Mouse (Mus musculus) neural tube, embryonic 14.5 days (tissue): ENCODE measurements around the gene Crim1. TPM values are rescaled to one million over a fixed set of nuclear protein-coding genes. Genes with fewer than 3 reads are reported as not detected.
A peak's percentile ranks its signal among the peaks of the same experiment; 100 is the strongest.

Source experiments
- ATAC-seq: fragments of 200-750 bp; cut with Nextera tagmentation; 2 replicates; pipeline ENCODE4 v1.8.0; 2017; ENCODE audit warnings: low read depth, mild to moderate bottlenecking, moderate TSS enrichment, moderate library complexity
- H3K27ac ChIP-seq: fragments of 300-500 bp; sonication (generic); 2 replicates; pipeline ENCODE4 v1.5.1; 2014; ENCODE audit warnings: low read depth, mild to moderate bottlenecking, control low read depth, low read length, moderate library complexity, mixed read lengths
- H3K27me3 ChIP-seq: fragments of 300-500 bp; sonication (generic); 2 replicates; pipeline ENCODE4 v1.6.1; 2014; ENCODE audit warnings: low read length; ENCODE audit not compliant: control insufficient read depth, insufficient read depth
- H3K36me3 ChIP-seq: fragments of 300-500 bp; sonication (generic); 2 replicates; pipeline ENCODE4 v1.6.1; 2014; ENCODE audit warnings: low read length, mixed read lengths; ENCODE audit not compliant: control insufficient read depth, insufficient read depth
- H3K4me1 ChIP-seq: fragments of 300-500 bp; sonication (generic); 2 replicates; pipeline ENCODE4 v1.6.1; 2014; ENCODE audit warnings: low read length; ENCODE audit not compliant: control insufficient read depth, insufficient read depth
- H3K4me2 ChIP-seq: fragments of 300-500 bp; sonication (generic); 2 replicates; pipeline ENCODE4 v1.6.1; 2014; ENCODE audit warnings: mild to moderate bottlenecking, low read depth, low read length, control low read depth
- H3K4me3 ChIP-seq: fragments of 300-500 bp; sonication (generic); 2 replicates; pipeline ENCODE4 v1.5.1; 2014; ENCODE audit warnings: low read depth, low read length, control low read depth, mixed read lengths
- H3K9ac ChIP-seq: fragments of 300-500 bp; sonication (generic); replicated peaks from 2 replicates; pipeline ENCODE4 v1.6.1; 2014; ENCODE audit warnings: low read depth, mild to moderate bottlenecking, control low read depth, low read length, mixed read lengths
- H3K9me3 ChIP-seq: fragments of 300-500 bp; sonication (generic); 2 replicates; pipeline ENCODE4 v1.6.1; 2016; ENCODE audit warnings: low read length; ENCODE audit not compliant: control insufficient read depth
- WGBS: fragments of 180-500 bp; shearing (Covaris S2); extraction: QIAGEN DNeasy Blood & Tissue Kit; methylation state at CpG from one replicate; pipeline ENCODE4 v1.1.7; 2014; 5-methylcytosine and 5-hydroxymethylcytosine counted together
- polyA plus RNA-seq: library from polyadenylated mRNA; unstranded; fragments of >200 nt; fragmentation: Nextera tagmentation; extraction: Ambion mirVana; gene quantifications from 2 replicates; pipeline ENCODE4 v1.2.1, GENCODE M21; 2014

The Crim1 gene
- polyA plus RNA-seq, 1 experiment from 2014 or later = 22.8 TPM

DNA sequence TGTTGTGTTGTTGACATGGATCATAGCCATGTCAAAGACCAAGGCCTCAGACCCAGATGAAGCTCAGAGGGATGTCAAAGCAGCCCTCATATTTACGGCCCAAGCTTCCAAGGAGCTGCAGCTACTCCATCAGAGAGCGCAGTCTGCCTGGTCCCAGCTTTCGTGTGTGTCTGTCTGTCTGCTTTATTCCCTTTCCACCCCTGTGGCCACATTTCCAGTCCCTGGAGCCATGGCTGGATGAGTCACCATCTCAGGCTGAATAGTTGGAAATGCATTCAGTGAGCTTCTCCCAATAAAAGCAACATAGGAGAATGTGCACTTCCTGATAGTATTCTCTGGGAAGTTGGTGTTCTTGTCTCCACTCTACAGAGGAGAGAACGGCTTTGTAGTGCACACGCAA, 3.9 kb upstream of the Crim1 start:
- Histone ChIP-seq H3K9ac (no peak overlapping the region), H3K9me3 (no peaks in the 10 kb centered on the region), H3K27me3 (peaks cover 3% of the 10 kb centered on the region; the same call in 1 of the 2 replicates), H3K4me2 (no peak overlapping the region), H3K4me3 (no peak overlapping the region), H3K36me3 (no peaks in the 10 kb centered on the region), H3K27ac (no peak overlapping the region), H3K4me1 (0 out of 2 replicates have a peak, but pooled peaks cover 5% of the 10 kb centered on the region)
- ATAC-seq = no peak
- WGBS = 86% methylated on average over 5 of the region's 5 CpGs

DNA sequence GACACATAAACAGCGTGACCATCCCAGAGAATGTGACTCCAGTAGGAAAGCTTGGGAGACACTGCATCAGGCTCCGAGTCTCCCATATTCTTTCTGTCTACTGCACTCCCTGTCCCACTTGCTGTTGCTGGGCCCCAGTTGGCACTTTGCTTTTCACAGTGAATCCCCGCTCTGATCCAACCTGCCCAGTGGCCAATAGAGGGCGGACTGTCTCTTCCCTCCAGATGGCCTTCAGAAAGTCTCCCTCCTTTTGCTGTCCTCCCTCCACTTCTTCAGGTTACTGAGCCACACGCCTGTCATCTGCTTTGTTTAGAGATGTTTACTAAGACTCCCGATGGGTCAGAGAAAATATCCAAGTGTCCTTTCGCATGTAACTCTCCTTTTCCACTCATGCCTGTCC, 2.9 kb upstream of the Crim1 start:
- H3K4me1 ChIP-seq = 0 out of 2 replicates have a peak, but pooled peaks cover 5% of the 10 kb centered on the region
- H3K27ac ChIP-seq = no peak overlapping the region
- H3K9me3 ChIP-seq = no peaks in the 10 kb centered on the region
- H3K27me3 ChIP-seq = peaks cover 3% of the 10 kb centered on the region; the same call in 1 of the 2 replicates
- no peaks in the 10 kb centered on the region for H3K36me3 ChIP-seq
- no peak overlapping the region for H3K4me2 ChIP-seq
- H3K9ac ChIP-seq = no peak overlapping the region
- H3K4me3 ChIP-seq = no peak overlapping the region
- ATAC-seq = no peak
- WGBS = 25% methylated on average over 7 of the region's 7 CpGs

- Histone ChIP-seq H3K4me3 (no peak overlapping the region), H3K4me2 (no peak overlapping the region), H3K4me1 (0 out of 2 replicates have a peak, but pooled peaks cover 5% of the 10 kb centered on the region), H3K27me3 (peaks cover 3% of the 10 kb centered on the region; the same call in 1 of the 2 replicates), H3K27ac (no peak overlapping the region), H3K9me3 (no peaks in the 10 kb centered on the region), H3K36me3 (no peaks in the 10 kb centered on the region), H3K9ac (no peak overlapping the region)
- 77% methylated on average over 4 of the region's 4 CpGs for WGBS
- no peak for ATAC-seq
Measured at GRCm38 (mm10) chr17:78198140-78198539, 1.9 kb upstream of the Crim1 start.

GRCm38 (mm10) chr17:78198820-78199219, 1.2 kb upstream of the Crim1 start:
- WGBS = 7% methylated on average over 4 of the region's 4 CpGs
- peaks cover 9% of the 10 kb centered on the region; the same call in 1 of the 2 replicates for H3K4me1 ChIP-seq
- no peaks in the 10 kb centered on the region for H3K9me3 ChIP-seq
- peak overlapping the region; percentile 90 for H3K27ac ChIP-seq
- ATAC-seq = no peak
- no peaks in the 10 kb centered on the region for H3K36me3 ChIP-seq
- H3K9ac ChIP-seq = peak overlapping the region; percentile 72
- H3K4me3 ChIP-seq = peak overlapping the region; percentile 91
- peaks cover 3% of the 10 kb centered on the region; the same call in 1 of the 2 replicates for H3K27me3 ChIP-seq
- H3K4me2 ChIP-seq = peak overlapping the region; percentile 93

- no peaks in the 10 kb centered on the region for H3K9me3 ChIP-seq
- H3K4me2 ChIP-seq = peak overlapping the region; percentile 93
- 1% methylated on average over 7 of the region's 7 CpGs for WGBS
- H3K27ac ChIP-seq = peak overlapping the region; percentile 90
- H3K27me3 ChIP-seq = peaks cover 3% of the 10 kb centered on the region; the same call in 1 of the 2 replicates
- peak overlapping the region; percentile 91 for H3K4me3 ChIP-seq
- H3K4me1 ChIP-seq = peaks cover 11% of the 10 kb centered on the region; the same call in 1 of the 2 replicates
- no peak for ATAC-seq
- H3K36me3 ChIP-seq = no peaks in the 10 kb centered on the region
- H3K9ac ChIP-seq = peak overlapping the region; percentile 72
Measured at GRCm38 (mm10) chr17:78199231-78199625, 820 bp upstream of the Crim1 start.

GRCm38 (mm10) chr17:78200561-78201220, 643 bp downstream of the Crim1 start:
- H3K4me1 ChIP-seq = peaks cover 14% of the 10 kb centered on the region; the same call in 1 of the 2 replicates
- peaks cover 3% of the 10 kb centered on the region; the same call in 1 of the 2 replicates for H3K27me3 ChIP-seq
- H3K4me3 ChIP-seq = peak overlapping the region; percentile 91
- no peaks in the 10 kb centered on the region for H3K36me3 ChIP-seq
- peak; percentile 73 for ATAC-seq
- H3K4me2 ChIP-seq = peak overlapping the region; percentile 93
- no peaks in the 10 kb centered on the region for H3K9me3 ChIP-seq
- H3K27ac ChIP-seq = peak overlapping the region; percentile 90
- under 1% methylated on average over 42 of the region's 73 CpGs for WGBS
- peak overlapping the region; percentile 72 for H3K9ac ChIP-seq

- H3K4me3 ChIP-seq = peak overlapping the region; percentile 91
- peak overlapping the region; percentile 72 for H3K9ac ChIP-seq
- ATAC-seq = peak; percentile 59
- peak overlapping the region; percentile 93 for H3K4me2 ChIP-seq
- peaks cover 3% of the 10 kb centered on the region; the same call in 1 of the 2 replicates for H3K27me3 ChIP-seq
- H3K9me3 ChIP-seq = no peaks in the 10 kb centered on the region
- WGBS = under 1% methylated on average over 39 of the region's 39 CpGs
- H3K4me1 ChIP-seq = peaks cover 18% of the 10 kb centered on the region; the same call in 1 of the 2 replicates
- H3K27ac ChIP-seq = peak overlapping the region; percentile 90
- no peaks in the 10 kb centered on the region for H3K36me3 ChIP-seq
Measured at GRCm38 (mm10) chr17:78201221-78202058, 1.4 kb downstream of the Crim1 start.

DNA sequence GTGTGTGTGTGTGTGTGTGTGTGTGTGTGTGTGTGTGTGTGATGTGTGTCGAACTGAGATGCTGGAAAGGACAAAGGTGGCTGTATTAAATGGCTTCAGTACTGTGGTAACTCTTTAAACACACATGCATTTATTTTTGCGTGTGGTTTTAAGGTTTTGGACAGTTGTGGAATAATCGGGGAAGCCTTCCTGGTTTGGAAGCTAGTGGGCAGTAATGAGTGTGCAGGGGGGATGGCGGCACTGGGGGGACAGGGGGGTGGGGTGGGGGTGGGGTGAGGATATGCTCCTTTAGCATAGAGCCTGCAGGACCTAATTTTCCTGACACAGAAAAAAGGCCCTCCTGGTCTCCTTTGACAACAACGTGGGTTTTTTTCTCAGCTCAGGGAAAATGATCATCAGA, 2.2 kb downstream of the Crim1 start:
- Histone ChIP-seq H3K27ac (no peak overlapping the region), H3K4me1 (peaks cover 19% of the 10 kb centered on the region; the same call in 1 of the 2 replicates)

More for the DNA sequence above, 2.2 kb downstream of the Crim1 start:
- peak overlapping the region; percentile 93 for H3K4me2 ChIP-seq
- peak overlapping the region; percentile 72 for H3K9ac ChIP-seq
- H3K27me3 ChIP-seq = peaks cover 3% of the 10 kb centered on the region; the same call in 1 of the 2 replicates
- no peaks in the 10 kb centered on the region for H3K36me3 ChIP-seq
- no peaks in the 10 kb centered on the region for H3K9me3 ChIP-seq
- peak overlapping the region; percentile 91 for H3K4me3 ChIP-seq
- ATAC-seq = no peak
- 4% methylated on average over 5 of the region's 5 CpGs for WGBS
